Mouse (Mus musculus) cerebellum, adult 2 months (tissue): ENCODE results near the gene Tnrc6a. TPM values are rescaled to one million over a fixed set of nuclear protein-coding genes. Genes with fewer than 3 reads are reported as not detected.
A peak's percentile ranks its signal among the peaks of the same experiment; 100 is the strongest.

ENCODE experiments used
- DNase-seq, 2 experiments: peaks; one replicate each; pipeline ENCODE4 v3.0.0; 2021
- H3K27ac ChIP-seq: fragments of 200-500 bp; 2 replicates; pipeline ENCODE4 v1.5.1; 2012; ENCODE audit warnings: low read length, control low read depth, inconsistent platforms; ENCODE audit not compliant: insufficient read depth
- H3K27me3 ChIP-seq: fragments of 200-500 bp; 2 replicates; pipeline ENCODE4 v1.6.1; 2012; ENCODE audit warnings: inconsistent platforms, mild to moderate bottlenecking, low read length, moderate library complexity; ENCODE audit not compliant: control insufficient read depth, insufficient read depth
- H3K4me1 ChIP-seq: fragments of 200-500 bp; 2 replicates; pipeline ENCODE4 v1.6.1; 2011; ENCODE audit warnings: low read length; ENCODE audit not compliant: control insufficient read depth, insufficient read depth
- H3K4me3 ChIP-seq: fragments of 200-500 bp; replicated peaks from 2 replicates; pipeline ENCODE3; 2011; ENCODE audit warnings: mild to moderate bottlenecking, low read depth, low read length, control low read depth; ENCODE audit not compliant: insufficient read depth
- CTCF ChIP-seq: fragments of 200-500 bp; IDR thresholded peaks from 2 replicates; pipeline ENCODE4 v1.5.1; 2011; ENCODE audit warnings: low read depth, mild to moderate bottlenecking, control low read depth, low read length, moderate library complexity, borderline replicate concordance; ENCODE audit not compliant: insufficient read depth
- POLR2A ChIP-seq: fragments of 200-500 bp; IDR thresholded peaks from 2 replicates; pipeline ENCODE4 v1.6.1; 2011; ENCODE audit warnings: low read length, control low read depth, borderline replicate concordance; ENCODE audit not compliant: insufficient read depth
- WGBS: fragments of 180-500 bp; shearing (Covaris S2); methylation state at CpG from one replicate; pipeline ENCODE4 v1.1.7; 2018; 5-methylcytosine and 5-hydroxymethylcytosine counted together
- polyA plus RNA-seq: library from polyadenylated mRNA; depleted of rRNA; stranded (reverse); fragments of >200 nt; gene quantifications from 2 replicates; pipeline ENCODE4 v1.2.3, GENCODE M21; 2012

Gene Tnrc6a
- polyA plus RNA-seq, 1 experiment, result 91.0 TPM

GRCm38 (mm10) chr7:123196432-123196831, 72.7 kb downstream of the Tnrc6a start:
- 90% methylated on average over 5 of the region's 5 CpGs for WGBS
- H3K27ac ChIP-seq, result no peak overlapping the region
- no peaks in the 10 kb centered on the region for H3K27me3 ChIP-seq
- H3K4me1 ChIP-seq, result peaks cover 4% of the 10 kb centered on the region
- no peak overlapping the region for H3K4me3 ChIP-seq
- no peak for TF ChIP-seq POLR2A
- no peak for TF ChIP-seq CTCF
- no peak for DNase-seq

- no peak for DNase-seq
- TF ChIP-seq CTCF, result no peak
- TF ChIP-seq POLR2A, result no peak
- H3K4me3 ChIP-seq, result no peak overlapping the region
- H3K27ac ChIP-seq, result no peak overlapping the region
- no peaks in the 10 kb centered on the region for H3K27me3 ChIP-seq
- WGBS, result 79% methylated on average over 10 of the region's 10 CpGs
- peaks cover 4% of the 10 kb centered on the region for H3K4me1 ChIP-seq
Observed at GRCm38 (mm10) chr7:123198695-123199094, 75.0 kb downstream of the Tnrc6a start.

- no peaks in the 10 kb centered on the region for H3K27me3 ChIP-seq
- 86% methylated on average over 3 of the region's 3 CpGs for WGBS
- DNase-seq, result no peak
- H3K4me1 ChIP-seq, result peaks cover 4% of the 10 kb centered on the region
- no peak overlapping the region for H3K27ac ChIP-seq
- TF ChIP-seq POLR2A, result no peak
- TF ChIP-seq CTCF, result no peak
- no peak overlapping the region for H3K4me3 ChIP-seq
Observed at GRCm38 (mm10) chr7:123199151-123199550, 75.5 kb downstream of the Tnrc6a start.

- H3K27ac ChIP-seq, result no peak overlapping the region
- no peaks in the 10 kb centered on the region for H3K27me3 ChIP-seq
- 88% methylated on average over 15 of the region's 15 CpGs for WGBS
- DNase-seq, result no peak
- peaks cover 2% of the 10 kb centered on the region for H3K4me1 ChIP-seq
- no peak for TF ChIP-seq POLR2A
- no peak for TF ChIP-seq CTCF
- H3K4me3 ChIP-seq, result no peak overlapping the region
Observed at GRCm38 (mm10) chr7:123199656-123200206, 76.0 kb downstream of the Tnrc6a start.

- 80% methylated on average over 9 of the region's 9 CpGs for whole genome bisulfite sequencing
- Histone ChIP-seq H3K27ac (no peak overlapping the region), H3K4me3 (no peak overlapping the region), H3K4me1 (no peaks in the 10 kb centered on the region), H3K27me3 (no peaks in the 10 kb centered on the region)
- TF ChIP-seq CTCF (no peak), POLR2A (no peak)
- DNase-seq, result no peak
Observed at GRCm38 (mm10) chr7:123200722-123201121, 77.0 kb downstream of the Tnrc6a start.

GRCm38 (mm10) chr7:123205261-123205660, 81.6 kb downstream of the Tnrc6a start:
- no peak overlapping the region for H3K27ac ChIP-seq
- no peaks in the 10 kb centered on the region for H3K27me3 ChIP-seq
- H3K4me3 ChIP-seq, result no peak overlapping the region
- no peaks in the 10 kb centered on the region for H3K4me1 ChIP-seq
- 26% methylated on average over 14 of the region's 14 CpGs for WGBS
- peak; percentile 50 to 64 for DNase-seq
- peak; percentile 71 for TF ChIP-seq CTCF
- no peak for TF ChIP-seq POLR2A

GRCm38 (mm10) chr7:123207561-123207960, 83.9 kb downstream of the Tnrc6a start:
- DNase-seq, result no peak
- Histone ChIP-seq H3K4me1 (no peaks in the 10 kb centered on the region), H3K27ac (no peak overlapping the region), H3K4me3 (no peak overlapping the region), H3K27me3 (no peaks in the 10 kb centered on the region)
- TF ChIP-seq CTCF (no peak), POLR2A (no peak)
- 75% methylated on average over 6 of the region's 6 CpGs for WGBS

- no peak overlapping the region for H3K27ac ChIP-seq
- H3K4me1 ChIP-seq, result no peaks in the 10 kb centered on the region
- WGBS, result 87% methylated on average over 9 of the region's 9 CpGs
- DNase-seq, result no peak
- H3K4me3 ChIP-seq, result no peak overlapping the region
- H3K27me3 ChIP-seq, result no peaks in the 10 kb centered on the region
- TF ChIP-seq CTCF, result no peak
- no peak for TF ChIP-seq POLR2A
Observed at GRCm38 (mm10) chr7:123209864-123210263, 86.2 kb downstream of the Tnrc6a start.
